Mouse (Mus musculus) spleen, adult 2 months (tissue): ENCODE measurements around the gene Bpi. TPM values are rescaled to one million over a fixed set of nuclear protein-coding genes. Genes with fewer than 3 reads are reported as not detected.

Experiments used
- DNase-seq, 2 experiments: peaks; one replicate each; pipeline versions ENCODE4 v3.0.0 to v3.0.0-alpha.2; 2012 to 2021; ENCODE audit warnings: low spot score in 2 of 2, low read depth in 1 of 2
- H3K27ac ChIP-seq: fragments of 200-500 bp; 2 replicates; pipeline ENCODE4 v1.5.1; 2012; ENCODE audit warnings: low read length, inconsistent platforms; ENCODE audit not compliant: insufficient read depth
- H3K27me3 ChIP-seq: fragments of 200-500 bp; 2 replicates; pipeline ENCODE4 v1.6.1; 2012; ENCODE audit warnings: mild to moderate bottlenecking, moderate library complexity, low read length, inconsistent platforms; ENCODE audit not compliant: control insufficient read depth, insufficient read depth
- H3K36me3 ChIP-seq: fragments of 200-500 bp; 2 replicates; pipeline ENCODE4 v1.6.1; 2012; ENCODE audit warnings: mild to moderate bottlenecking, low read length, inconsistent platforms; ENCODE audit not compliant: control insufficient read depth, insufficient read depth
- H3K4me1 ChIP-seq: fragments of 200-500 bp; 2 replicates; pipeline ENCODE4 v1.6.1; 2011; ENCODE audit warnings: inconsistent platforms; ENCODE audit not compliant: control insufficient read depth, insufficient read depth, insufficient read length
- H3K4me3 ChIP-seq: fragments of 200-500 bp; 2 replicates; pipeline ENCODE4 v1.5.1; 2011; ENCODE audit warnings: mild to moderate bottlenecking, inconsistent platforms; ENCODE audit not compliant: insufficient read depth, insufficient read length; ENCODE audit errors: extremely low read depth
- CTCF ChIP-seq: fragments of 200-500 bp; IDR thresholded peaks from 2 replicates; pipeline ENCODE4 v1.5.1; 2011; ENCODE audit warnings: mild to moderate bottlenecking, inconsistent platforms; ENCODE audit not compliant: insufficient read depth, insufficient read length, insufficient replicate concordance; ENCODE audit errors: extremely low read depth
- POLR2A ChIP-seq: fragments of 200-500 bp; IDR thresholded peaks from 2 replicates; pipeline ENCODE4 v1.6.1; 2011; ENCODE audit warnings: low read depth, low read length, inconsistent platforms
- whole genome bisulfite sequencing: fragments of 180-500 bp; shearing (Covaris S2); methylation state at CpG from one replicate; pipeline ENCODE4 v1.1.7; 2018; 5-methylcytosine and 5-hydroxymethylcytosine counted together
- polyA plus RNA-seq: library from polyadenylated mRNA; depleted of rRNA; stranded (reverse); fragments of >200 nt; gene quantifications from 2 replicates; pipeline ENCODE4 v1.2.3, GENCODE M21; 2012

Bpi gene
- polyA plus RNA-seq, 1 experiment, result not detected

DNA sequence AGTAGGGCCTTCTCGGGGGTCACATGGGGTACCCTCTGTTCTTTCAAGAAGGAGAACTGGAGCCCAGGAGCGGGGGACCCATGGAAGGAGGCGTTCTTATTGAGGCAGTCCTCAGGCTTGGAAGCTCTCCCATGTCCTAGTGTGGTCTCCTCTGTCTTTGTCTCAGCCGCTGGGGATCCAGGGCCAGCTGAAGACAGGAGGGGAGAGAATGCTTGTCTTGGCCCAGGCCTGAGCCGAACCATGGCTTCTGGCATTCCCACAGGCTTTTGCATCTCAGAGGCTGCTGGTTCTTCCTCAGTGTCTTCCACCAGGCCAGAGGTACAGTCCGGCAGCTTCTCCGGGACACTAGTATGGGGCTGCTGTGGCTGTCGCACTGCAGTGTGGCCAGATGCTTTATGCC is 41.4 kb upstream of the Bpi start:
- Histone ChIP-seq H3K36me3 (no peaks in the 10 kb centered on the region), H3K4me1 (no peaks in the 10 kb centered on the region), H3K27me3 (no peaks in the 10 kb centered on the region), H3K4me3 (no peak overlapping the region), H3K27ac (no peak overlapping the region)
- TF ChIP-seq POLR2A (no peak), CTCF (no peak)
- WGBS, result 89% methylated on average over 8 of the region's 8 CpGs
- no peak for DNase-seq

- H3K27me3 ChIP-seq, result no peaks in the 10 kb centered on the region
- no peak for DNase-seq
- no peak overlapping the region for H3K27ac ChIP-seq
- 72% methylated on average over 2 of the region's 2 CpGs for WGBS
- no peaks in the 10 kb centered on the region for H3K4me1 ChIP-seq
- TF ChIP-seq POLR2A, result no peak
- no peak overlapping the region for H3K4me3 ChIP-seq
- H3K36me3 ChIP-seq, result no peaks in the 10 kb centered on the region
Measured at GRCm38 (mm10) chr2:158219562-158219961, 38.3 kb upstream of the Bpi start.

DNA sequence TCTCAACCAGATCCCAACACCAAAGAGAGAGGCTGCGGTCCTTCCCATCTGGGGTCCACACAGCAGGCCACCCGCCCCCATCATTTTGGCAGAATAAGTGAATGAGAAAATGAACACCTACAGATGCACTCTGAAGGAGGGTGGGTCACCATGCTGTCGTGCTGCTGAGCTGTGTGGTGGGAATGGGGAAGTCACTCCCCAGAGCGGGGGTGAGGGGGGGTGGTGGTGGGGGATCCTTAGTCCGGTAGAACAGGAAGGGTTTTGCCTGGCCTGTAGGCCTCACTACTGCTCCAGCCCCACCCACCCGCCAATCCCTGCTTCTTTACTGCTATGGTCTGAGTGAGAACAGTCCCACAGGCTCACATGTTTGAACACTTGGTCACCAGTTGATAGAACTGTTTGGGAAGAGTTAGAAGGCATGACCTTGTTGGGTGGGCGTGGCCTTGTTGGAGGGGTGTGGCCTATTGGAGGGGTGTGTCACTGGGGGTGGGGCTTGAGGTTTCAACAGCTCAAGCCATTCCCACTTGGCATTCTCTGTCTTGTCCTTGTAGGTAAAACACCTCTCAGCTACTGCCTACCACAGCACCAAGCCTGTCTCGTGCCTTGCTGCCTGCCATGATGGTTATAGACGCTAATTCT is 36.3 kb upstream of the Bpi start:
- no peak for TF ChIP-seq CTCF
- TF ChIP-seq POLR2A, result no peak
- 56% methylated on average over 9 of the region's 9 CpGs for WGBS

DNA sequence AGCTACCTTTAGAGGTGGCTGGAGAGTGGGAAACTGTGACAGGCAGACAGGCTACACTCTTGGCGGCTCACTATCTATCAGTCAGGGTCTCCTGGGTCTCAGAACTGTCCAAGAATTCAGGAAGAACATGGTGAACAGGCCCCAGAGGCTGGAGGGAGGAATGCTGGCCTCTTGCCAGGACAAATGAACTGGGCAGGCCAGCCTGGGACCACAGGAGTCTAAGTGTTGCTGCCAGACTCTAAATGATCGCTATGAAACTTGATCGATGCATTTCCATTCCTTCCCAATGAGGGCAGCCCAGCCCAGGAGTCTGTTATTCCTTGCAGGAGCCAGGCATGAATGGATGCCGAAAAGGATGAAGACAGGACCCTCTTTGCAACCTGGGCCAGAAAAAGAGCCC is 35.2 kb upstream of the Bpi start:
- no peak for TF ChIP-seq CTCF
- no peak for TF ChIP-seq POLR2A
- H3K27me3 ChIP-seq, result no peaks in the 10 kb centered on the region
- H3K4me1 ChIP-seq, result no peaks in the 10 kb centered on the region
- H3K36me3 ChIP-seq, result no peaks in the 10 kb centered on the region
- H3K27ac ChIP-seq, result no peak overlapping the region
- 82% methylated on average over 4 of the region's 4 CpGs for WGBS
- DNase-seq, result no peak
- no peak overlapping the region for H3K4me3 ChIP-seq

More for the DNA sequence above, 36.3 kb upstream of the Bpi start:
- Histone ChIP-seq H3K27me3 (no peaks in the 10 kb centered on the region), H3K36me3 (no peaks in the 10 kb centered on the region), H3K27ac (no peak overlapping the region), H3K4me1 (no peaks in the 10 kb centered on the region), H3K4me3 (no peak overlapping the region)
- DNase-seq, result no peak

DNA sequence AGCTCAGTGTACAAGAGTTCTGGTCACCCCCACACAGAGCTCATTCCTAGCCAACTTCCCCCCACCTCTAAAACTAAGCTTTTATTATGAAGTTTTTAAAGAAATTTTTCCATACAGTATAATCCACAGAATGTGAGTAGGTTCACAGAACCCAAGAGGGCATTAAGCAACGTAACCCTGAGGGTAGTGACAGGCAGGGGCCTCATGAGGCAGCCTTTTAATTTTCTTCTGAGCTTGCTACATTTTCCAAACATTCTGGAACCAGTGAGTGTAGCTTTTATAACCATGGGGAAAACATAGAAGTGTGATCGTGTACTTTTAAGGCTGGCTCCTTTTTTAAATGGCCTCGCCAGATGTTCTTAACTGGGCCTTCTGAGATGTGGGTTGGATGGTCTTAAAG is 34.4 kb upstream of the Bpi start:
- Histone ChIP-seq H3K36me3 (no peaks in the 10 kb centered on the region), H3K27me3 (no peaks in the 10 kb centered on the region), H3K27ac (no peak overlapping the region), H3K4me3 (no peak overlapping the region), H3K4me1 (no peaks in the 10 kb centered on the region)
- no peak for DNase-seq
- TF ChIP-seq CTCF (no peak), POLR2A (no peak)
- 84% methylated on average over 3 of the region's 3 CpGs for WGBS

GRCm38 (mm10) chr2:158225301-158225700 is 32.6 kb upstream of the Bpi start:
- Histone ChIP-seq H3K27me3 (peaks cover 3% of the 10 kb centered on the region), H3K4me3 (no peak overlapping the region), H3K4me1 (no peaks in the 10 kb centered on the region), H3K36me3 (no peaks in the 10 kb centered on the region), H3K27ac (no peak overlapping the region)
- DNase-seq, result no peak
- TF ChIP-seq POLR2A (no peak), CTCF (no peak)
- WGBS, result 70% methylated on average over 5 of the region's 5 CpGs

DNA sequence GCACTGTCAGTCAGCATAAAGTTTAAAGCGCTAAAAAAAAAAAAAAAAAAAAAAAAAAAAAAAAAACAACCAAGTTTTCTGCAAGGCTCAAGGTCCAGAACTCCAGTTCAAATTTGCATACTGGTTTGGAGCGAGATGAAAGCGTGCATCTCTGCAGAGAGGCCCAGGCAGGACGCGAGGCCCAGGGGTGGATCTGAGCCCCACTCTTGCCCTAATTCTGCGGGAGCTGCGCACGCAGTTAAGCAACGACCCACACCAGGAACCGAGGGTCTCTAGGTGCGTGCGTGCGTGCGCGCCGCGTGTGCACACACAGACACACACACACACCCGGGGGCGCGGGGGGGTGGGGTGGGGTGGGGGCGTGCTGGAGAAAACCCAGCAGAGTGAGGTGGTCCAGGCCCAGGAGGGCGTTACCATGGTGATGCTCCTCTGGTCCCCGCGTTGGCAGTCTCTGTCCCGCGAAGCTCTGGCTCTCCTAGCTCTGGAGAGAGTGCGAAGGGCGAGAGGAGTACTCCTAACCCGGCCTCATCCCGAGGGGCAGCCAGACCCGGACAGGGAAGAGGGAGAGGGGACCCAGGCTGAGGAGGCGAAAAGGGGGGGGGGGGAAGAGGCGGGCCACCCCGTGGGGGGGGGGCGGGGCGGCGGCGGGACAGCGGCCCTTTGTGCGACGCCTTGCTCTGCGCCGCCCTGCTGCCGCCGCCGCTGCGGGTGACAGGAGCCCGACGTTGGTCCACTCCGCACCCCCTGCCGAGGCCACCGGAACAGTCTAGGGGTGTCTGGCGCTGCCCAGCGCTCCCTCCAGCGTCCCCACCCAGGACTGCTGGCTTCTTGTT is 29.0 kb upstream of the Bpi start, which contains the start of gene D630003M21Rik:
TSS of gene D630003M21Rik (minus strand) at position 553 of the 833 bp plus-strand sequence.
- H3K36me3 ChIP-seq, result no peaks in the 10 kb centered on the region
- 1% methylated on average over 45 of the region's 55 CpGs for WGBS
- no peak for DNase-seq
- no peak for TF ChIP-seq CTCF
- H3K4me3 ChIP-seq, result no peak within 1 kb of the TSS
- H3K27ac ChIP-seq, result no peak within 1 kb of the TSS
- peaks cover 3% of the 10 kb centered on the region for H3K27me3 ChIP-seq
- H3K4me1 ChIP-seq, result no peaks in the 10 kb centered on the region
